Mouse (Mus musculus): Measurements from ENCODE around the gene Afg3l1. TPM values are rescaled to one million over a fixed set of nuclear protein-coding genes. Genes with fewer than 3 reads are reported as not detected.
"Not testable (repeated sequence)": the region's sequence is repeated elsewhere in the genome, so short reads cannot be mapped to it uniquely, and the experiment has no call there.

The Afg3l1 gene
- 40.2 and 41.6 TPM in 2 replicates for polyA plus RNA-seq (2015; fragmentation: Nextera tagmentation; extraction: Ambion mirVana)

GRCm38 (mm10) chr8:123477737-123478258, at the start of gene Afg3l1:
TSS of gene Afg3l1 (plus strand) at chr8:123477903.
- no peaks in the 10 kb centered on the region for H3K9me3 ChIP-seq (replicated peaks)
- under 1% methylated on average over 57 of the region's 58 CpGs for WGBS
- peaks cover 17% of the 10 kb centered on the region for H3K4me1 ChIP-seq (replicated peaks)
- H3K4me2 ChIP-seq = peak within 1 kb of the TSS; percentile 81
- no peaks in the 10 kb centered on the region for H3K27me3 ChIP-seq
- H3K9ac ChIP-seq = peak within 1 kb of the TSS; percentile 85
- peak; percentile 94 for ATAC-seq (replicated peaks; ENCODE audit: insufficient number of reproducible peaks, insufficient read depth, low FRiP score, low read depth)
- H3K4me3 ChIP-seq = peak within 1 kb of the TSS; percentile 99
- H3K36me3 ChIP-seq = peaks cover 11% of the 10 kb centered on the region
- H3K27ac ChIP-seq = peak within 1 kb of the TSS; percentile 98

DNA sequence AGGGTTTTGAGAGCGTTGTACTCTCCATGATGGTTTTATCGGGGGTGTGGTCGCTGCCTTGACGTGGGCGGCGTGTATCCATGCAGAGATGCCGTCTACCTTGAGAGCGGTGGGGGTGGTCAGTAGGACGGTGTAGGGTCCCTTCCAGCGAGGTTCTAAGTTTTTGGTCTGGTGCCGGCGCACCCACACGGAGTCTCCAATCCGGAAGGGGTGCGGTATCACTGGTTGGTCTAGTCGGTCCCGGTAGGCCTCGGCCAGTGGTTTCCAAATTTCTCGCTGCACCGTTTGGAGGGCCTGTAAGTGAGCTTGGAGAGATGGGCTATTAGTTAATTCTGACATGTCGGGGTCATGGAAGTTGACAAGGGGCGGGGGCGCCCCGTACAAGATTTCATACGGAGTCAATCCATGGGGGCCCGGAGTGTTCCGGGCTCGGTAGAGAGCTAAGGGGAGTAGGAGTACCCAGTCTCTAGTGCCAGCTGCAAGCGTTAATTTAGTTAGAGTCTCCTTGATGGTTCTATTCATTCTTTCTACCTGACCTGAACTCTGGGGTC, 49.3 kb upstream of the Afg3l1 start:
- no peak overlapping the region for H3K27ac ChIP-seq
- WGBS = 94% methylated on average over 29 of the region's 29 CpGs
- no peak overlapping the region for H3K4me2 ChIP-seq

GRCm38 (mm10) chr8:123428939-123429721, 48.6 kb upstream of the Afg3l1 start:
- H3K27me3 ChIP-seq = no peaks in the 10 kb centered on the region
- H3K36me3 ChIP-seq = no peaks in the 10 kb centered on the region
- H3K4me1 ChIP-seq (replicated peaks) = no peaks in the 10 kb centered on the region
- no peak overlapping the region for H3K9ac ChIP-seq
- H3K9me3 ChIP-seq (replicated peaks) = peaks cover 25% of the 10 kb centered on the region
- ATAC-seq (replicated peaks; ENCODE audit: insufficient number of reproducible peaks, insufficient read depth, low FRiP score, low read depth) = no peak
- no peak overlapping the region for H3K4me2 ChIP-seq
- WGBS = 89% methylated on average over 23 of the region's 23 CpGs
- no peak overlapping the region for H3K4me3 ChIP-seq
- no peak overlapping the region for H3K27ac ChIP-seq

More for the DNA sequence above, 49.3 kb upstream of the Afg3l1 start:
- peaks cover 25% of the 10 kb centered on the region for H3K9me3 ChIP-seq (replicated peaks)
- H3K4me3 ChIP-seq = no peak overlapping the region
- H3K36me3 ChIP-seq = no peaks in the 10 kb centered on the region
- no peaks in the 10 kb centered on the region for H3K4me1 ChIP-seq (replicated peaks)
- no peak overlapping the region for H3K9ac ChIP-seq
- H3K27me3 ChIP-seq = no peaks in the 10 kb centered on the region; the same call in 1 of the 2 replicates
- no peak for ATAC-seq (replicated peaks; ENCODE audit: insufficient number of reproducible peaks, insufficient read depth, low FRiP score, low read depth)

DNA sequence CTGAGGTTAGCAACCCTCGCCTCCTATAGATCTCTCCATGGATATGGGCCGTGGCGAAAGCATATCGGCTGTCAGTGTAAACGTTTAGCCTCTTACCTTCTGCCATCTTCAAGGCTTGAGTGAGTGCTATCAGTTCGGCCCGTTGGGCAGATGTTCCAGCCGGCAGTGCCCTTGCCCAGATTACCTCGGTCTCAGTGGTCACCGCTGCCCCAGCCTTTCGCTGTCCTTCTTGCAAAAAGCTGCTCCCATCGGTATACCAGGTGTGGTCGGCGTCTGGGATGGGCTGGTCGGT, 48.0 kb upstream of the Afg3l1 start:
- not testable (repeated sequence) for ATAC-seq (replicated peaks; ENCODE audit: insufficient number of reproducible peaks, insufficient read depth, low FRiP score, low read depth); H3K9ac ChIP-seq; H3K36me3 ChIP-seq; H3K27me3 ChIP-seq; H3K4me2 ChIP-seq; H3K4me3 ChIP-seq; H3K27ac ChIP-seq; H3K4me1 ChIP-seq (replicated peaks)
- H3K9me3 ChIP-seq (replicated peaks) = peaks cover 25% of the 10 kb centered on the region
- WGBS = 94% methylated on average over 15 of the region's 15 CpGs

- not testable (repeated sequence) for H3K27ac ChIP-seq; H3K36me3 ChIP-seq; H3K9ac ChIP-seq; ATAC-seq (replicated peaks; ENCODE audit: insufficient number of reproducible peaks, insufficient read depth, low FRiP score, low read depth); H3K4me2 ChIP-seq; H3K4me3 ChIP-seq; H3K27me3 ChIP-seq; H3K4me1 ChIP-seq (replicated peaks)
- WGBS = 87% methylated on average over 8 of the region's 8 CpGs
- peaks cover 25% of the 10 kb centered on the region for H3K9me3 ChIP-seq (replicated peaks)
Measured at GRCm38 (mm10) chr8:123430936-123431335, 46.8 kb upstream of the Afg3l1 start.

DNA sequence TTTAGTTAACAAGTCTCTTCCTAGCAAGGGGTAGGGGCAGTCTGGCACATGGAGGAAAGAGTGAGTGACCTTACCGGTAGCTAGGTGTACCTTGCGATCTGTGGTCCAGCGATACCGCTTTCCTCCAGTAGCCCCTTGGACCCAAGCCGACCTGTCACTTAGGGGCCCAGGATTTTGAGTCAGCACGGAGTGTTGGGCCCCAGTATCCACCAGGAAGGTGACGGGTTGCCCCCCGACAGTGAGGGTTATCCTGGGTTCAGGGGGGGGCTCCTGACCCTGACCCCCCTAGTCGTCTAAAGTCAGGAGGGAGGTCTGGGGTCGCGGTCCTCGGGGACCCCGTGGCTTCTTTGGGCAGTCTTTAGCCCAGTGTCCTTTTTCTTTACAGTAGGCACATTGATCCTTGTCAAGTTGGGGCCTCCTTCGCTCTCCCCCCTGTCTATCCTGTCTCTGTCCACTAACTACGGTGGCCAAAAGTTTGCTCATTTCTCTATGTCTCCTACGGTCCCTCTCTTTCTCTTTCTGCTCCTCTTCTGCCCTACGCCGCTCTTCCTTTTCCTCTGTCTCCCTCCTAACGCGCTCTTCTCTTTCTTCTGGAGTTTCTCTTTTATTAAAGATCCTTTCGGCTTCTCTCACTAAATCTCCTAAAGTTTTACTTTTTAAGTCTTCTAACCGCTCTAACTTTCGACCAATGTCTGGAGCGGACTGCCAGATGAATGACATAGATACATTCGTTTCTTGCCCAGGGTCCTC, 45.9 kb upstream of the Afg3l1 start:
- 93% methylated on average over 25 of the region's 25 CpGs for WGBS
- no peak overlapping the region for H3K27ac ChIP-seq
- no peak for ATAC-seq (replicated peaks; ENCODE audit: insufficient number of reproducible peaks, insufficient read depth, low FRiP score, low read depth)
- no peak overlapping the region for H3K9ac ChIP-seq
- H3K4me2 ChIP-seq = no peak overlapping the region
- H3K9me3 ChIP-seq (replicated peaks) = peaks cover 25% of the 10 kb centered on the region
- no peaks in the 10 kb centered on the region for H3K36me3 ChIP-seq
- H3K4me3 ChIP-seq = no peak overlapping the region
- H3K27me3 ChIP-seq = no peaks in the 10 kb centered on the region
- no peaks in the 10 kb centered on the region for H3K4me1 ChIP-seq (replicated peaks)

DNA sequence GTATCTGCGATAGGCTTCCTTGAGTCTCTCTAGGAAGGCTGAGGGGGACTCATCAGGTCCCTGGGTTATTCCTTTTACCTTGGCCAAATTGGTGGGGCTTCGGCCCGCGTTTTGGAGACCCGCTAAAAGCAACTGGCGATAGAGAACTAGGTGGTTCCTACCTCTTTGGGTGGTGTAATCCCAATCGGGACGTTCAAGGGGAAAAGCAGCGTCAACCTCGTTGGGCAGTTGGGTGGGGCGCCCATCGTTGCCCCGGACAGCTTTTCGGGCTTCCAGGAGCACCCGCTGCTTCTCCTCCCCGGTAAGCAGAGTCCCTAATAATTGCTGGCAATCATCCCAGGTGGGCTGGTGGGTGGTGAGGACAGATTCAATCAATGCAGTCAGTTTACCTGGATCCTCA, 45.3 kb upstream of the Afg3l1 start:
- peaks cover 19% of the 10 kb centered on the region for H3K9me3 ChIP-seq (replicated peaks)

GRCm38 (mm10) chr8:123433241-123433974, 44.3 kb upstream of the Afg3l1 start:
- WGBS = 96% methylated on average over 47 of the region's 47 CpGs
- ATAC-seq (replicated peaks; ENCODE audit: insufficient number of reproducible peaks, insufficient read depth, low FRiP score, low read depth); H3K36me3 ChIP-seq; H3K27me3 ChIP-seq; H3K4me1 ChIP-seq (replicated peaks); H3K9ac ChIP-seq; H3K4me2 ChIP-seq; H3K27ac ChIP-seq; H3K4me3 ChIP-seq; H3K9me3 ChIP-seq (replicated peaks): not testable (repeated sequence)

More for the DNA sequence above, 45.3 kb upstream of the Afg3l1 start:
- Histone ChIP-seq H3K4me2 (no peak overlapping the region), H3K36me3 (no peaks in the 10 kb centered on the region), H3K4me1 (replicated peaks) (no peaks in the 10 kb centered on the region), H3K27ac (no peak overlapping the region), H3K27me3 (no peaks in the 10 kb centered on the region), H3K9ac (no peak overlapping the region), H3K4me3 (no peak overlapping the region)
- WGBS = 92% methylated on average over 16 of the region's 16 CpGs
- ATAC-seq (replicated peaks; ENCODE audit: insufficient number of reproducible peaks, insufficient read depth, low FRiP score, low read depth) = no peak

DNA sequence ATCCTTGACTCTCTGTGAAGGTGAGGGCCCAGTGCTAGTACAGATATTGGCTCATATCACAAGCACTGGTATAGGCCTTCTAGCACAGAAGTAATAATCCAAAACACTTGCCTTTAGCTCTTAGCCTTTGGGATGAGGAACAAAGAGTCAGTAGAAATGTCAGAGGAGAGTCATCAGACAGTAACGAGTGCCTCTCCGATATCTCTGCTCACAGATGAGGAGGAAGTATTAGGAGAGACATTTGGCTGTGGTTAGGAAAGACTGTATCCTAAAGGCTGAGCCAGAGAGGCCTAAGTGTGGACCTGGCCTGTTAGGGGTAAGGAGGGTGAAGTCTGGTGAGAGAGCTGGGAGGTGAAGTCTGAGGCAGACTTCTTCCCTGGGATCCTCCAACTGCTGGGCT, 35.9 kb upstream of the Afg3l1 start:
- Histone ChIP-seq H3K4me3 (no peak overlapping the region), H3K36me3 (no peaks in the 10 kb centered on the region), H3K27ac (no peak overlapping the region), H3K4me2 (no peak overlapping the region), H3K27me3 (no peaks in the 10 kb centered on the region), H3K4me1 (replicated peaks) (peaks cover 24% of the 10 kb centered on the region), H3K9ac (no peak overlapping the region), H3K9me3 (replicated peaks) (no peaks in the 10 kb centered on the region)
- WGBS = 75% methylated on average over 2 of the region's 2 CpGs
- ATAC-seq (replicated peaks; ENCODE audit: insufficient number of reproducible peaks, insufficient read depth, low FRiP score, low read depth) = no peak

DNA sequence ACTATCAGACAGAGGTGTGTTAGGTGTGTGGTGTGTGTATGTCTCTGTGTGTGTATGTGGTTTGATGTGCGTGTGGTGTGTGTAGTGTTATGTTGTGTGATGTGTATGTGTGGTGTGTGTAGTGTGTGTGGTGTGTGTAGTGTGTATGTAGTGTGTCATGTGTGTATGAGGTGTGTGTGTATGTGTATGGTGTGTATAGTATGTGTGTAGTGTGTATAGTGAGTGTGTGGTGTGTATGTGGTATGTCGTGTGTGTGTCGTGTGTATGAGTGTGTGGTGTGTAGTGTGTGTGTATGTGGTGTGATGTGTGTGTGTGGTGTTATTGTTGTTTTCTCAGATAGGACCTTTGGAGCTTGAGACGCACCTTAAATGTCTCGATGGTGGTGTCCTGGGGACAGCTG, 35.4 kb upstream of the Afg3l1 start:
- Histone ChIP-seq H3K4me3 (peak overlapping the region; percentile 80; the same call in 1 of the 2 replicates), H3K27ac (no peak overlapping the region), H3K9ac (peak overlapping the region; percentile 85; the same call in 1 of the 2 replicates), H3K9me3 (replicated peaks) (no peaks in the 10 kb centered on the region), H3K4me1 (replicated peaks) (peaks cover 30% of the 10 kb centered on the region), H3K4me2 (peak overlapping the region; percentile 70; the same call in 1 of the 2 replicates), H3K27me3 (no peaks in the 10 kb centered on the region), H3K36me3 (no peaks in the 10 kb centered on the region)
- no peak for ATAC-seq (replicated peaks; ENCODE audit: insufficient number of reproducible peaks, insufficient read depth, low FRiP score, low read depth)
- WGBS = 85% methylated on average over 5 of the region's 5 CpGs
